Mouse (Mus musculus) cerebellum, adult 11 months (tissue): ENCODE measurements around the gene Ugt8a.

Experiments used
- DNase-seq: peaks from one replicate; pipeline ENCODE4 v3.0.0; 2022

Gene Ugt8a

GRCm38 (mm10) chr3:125849163-125849872 lies 89.1 kb downstream of the Ugt8a start:
- DNase-seq, result peak; percentile 5

GRCm38 (mm10) chr3:125828051-125828450 lies 110.4 kb downstream of the Ugt8a start:
- DNase-seq, result no peak

- DNase-seq, result no peak
Measured at GRCm38 (mm10) chr3:125827256-125827655, 111.2 kb downstream of the Ugt8a start.

GRCm38 (mm10) chr3:125819741-125820140 lies 118.7 kb downstream of the Ugt8a start:
- no peak for DNase-seq
